Mouse (Mus musculus) splenic B cell, adult 2 months (primary cell): Measurements from ENCODE around the gene Gm45015.
"Not testable (repeated sequence)": the region's sequence is repeated elsewhere in the genome, so short reads cannot be mapped to it uniquely, and the experiment has no call there.

Source experiments
- DNase-seq: peaks from one replicate; pipeline ENCODE4 v3.0.0-alpha.2; 2011; ENCODE audit warnings: low read depth, low spot score
- H3K27me3 ChIP-seq: 2 replicates; pipeline ENCODE4 v1.6.1; 2012; ENCODE audit warnings: mild to moderate bottlenecking, low read length, moderate library complexity, mixed read lengths; ENCODE audit not compliant: control insufficient read depth, poor library complexity, insufficient read depth, severe bottlenecking
- H3K36me3 ChIP-seq: 2 replicates; pipeline ENCODE4 v1.6.1; 2012; ENCODE audit warnings: mild to moderate bottlenecking, low read length, moderate library complexity, mixed read lengths; ENCODE audit not compliant: control insufficient read depth, poor library complexity, insufficient read depth, severe bottlenecking

Gene Gm45015

DNA sequence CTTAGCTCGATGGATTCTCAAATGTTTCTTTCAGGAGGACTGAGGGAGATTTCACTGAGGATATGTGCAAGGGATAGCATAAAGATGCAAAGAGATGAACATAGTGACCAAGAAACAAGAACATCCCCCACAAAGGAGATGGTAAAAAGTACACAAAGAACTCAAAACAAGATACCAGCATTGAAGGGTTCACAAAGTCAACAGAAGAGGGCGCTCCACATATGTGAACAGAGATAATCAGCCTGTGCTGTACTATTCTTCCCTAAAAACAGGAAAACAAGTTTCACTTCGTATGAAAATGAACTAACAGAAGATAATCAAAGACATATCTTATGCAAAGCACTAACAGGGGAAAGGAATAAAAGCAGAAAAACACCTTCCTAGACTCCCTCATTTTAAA is 24.1 kb downstream of the Gm45015 start:
- no peaks in the 10 kb centered on the region for H3K27me3 ChIP-seq
- no peaks in the 10 kb centered on the region for H3K36me3 ChIP-seq
- DNase-seq: peak; percentile 52

DNA sequence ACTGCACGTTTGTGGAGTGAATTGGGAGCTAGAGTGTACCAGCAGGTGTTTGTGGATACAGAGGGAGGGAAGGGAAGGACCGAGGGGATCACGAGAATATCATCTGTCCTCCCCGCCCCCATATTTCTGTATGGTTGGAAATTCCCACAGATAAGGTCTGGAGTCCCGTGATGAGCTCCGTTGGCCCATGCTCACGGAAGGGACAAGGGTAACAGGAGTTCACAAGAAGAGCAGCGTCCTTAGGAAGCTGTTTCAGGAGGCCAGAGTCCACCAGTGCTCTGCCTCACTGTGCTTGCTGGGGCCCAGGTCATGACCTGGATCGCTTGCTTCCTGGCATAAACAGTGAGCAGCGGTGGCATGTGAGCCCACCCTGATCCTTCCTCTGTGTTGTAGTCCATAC is 40.9 kb downstream of the Gm45015 start:
- DNase-seq: not testable (repeated sequence)

DNA sequence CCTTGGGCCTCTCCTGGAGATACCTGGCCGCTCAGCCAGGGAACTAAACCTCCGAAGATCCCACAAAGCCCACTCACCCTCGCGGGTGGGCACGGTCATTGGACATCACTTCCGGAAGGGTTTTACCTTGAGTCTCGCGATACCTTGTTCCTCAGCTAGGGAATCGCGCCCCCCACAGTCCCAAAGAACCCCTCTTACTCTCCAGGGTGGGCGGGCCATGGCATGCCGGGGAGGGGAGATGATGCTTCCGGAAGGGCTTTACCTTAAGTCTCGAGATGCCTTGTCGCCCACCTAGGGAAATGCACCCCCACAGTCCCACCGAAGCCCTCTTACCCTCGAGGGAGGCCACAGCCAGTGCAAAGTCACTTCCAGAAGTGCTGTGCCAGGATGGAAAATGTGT is 43.8 kb downstream of the Gm45015 start, which contains the start of the genes Xlr5a and Xlr5c:
Xlr5a (minus strand) TSS at position 101 of the 400 bp plus-strand sequence.
Xlr5c (minus strand) TSS at position 101 of the 400 bp plus-strand sequence.
- not testable (repeated sequence) for H3K27me3 ChIP-seq, DNase-seq, H3K36me3 ChIP-seq

More for the DNA sequence above, 40.9 kb downstream of the Gm45015 start:
- not testable (repeated sequence) for H3K27me3 ChIP-seq, H3K36me3 ChIP-seq
